Mouse (Mus musculus): ENCODE results near the gene Dazap1. TPM values are rescaled to one million over a fixed set of nuclear protein-coding genes. Genes with fewer than 3 reads are reported as not detected.

The Dazap1 gene
- polyA plus RNA-seq, 1 experiment from 2014 or later, result 55.6 TPM

- Histone ChIP-seq H3K9me3 (ENCODE audit: control insufficient read depth, low read length) (no peaks in the 10 kb centered on the region), H3K9ac (ENCODE audit: low read length) (peak overlapping the region; percentile 60), H3K36me3 (ENCODE audit: control insufficient read depth, insufficient read depth, low read length) (peaks cover 21% of the 10 kb centered on the region), H3K4me3 (ENCODE audit: low read depth, low read length) (peak overlapping the region; percentile 36), H3K4me1 (ENCODE audit: control insufficient read depth, insufficient read depth, low read length) (peaks cover 19% of the 10 kb centered on the region), H3K27me3 (ENCODE audit: control insufficient read depth, insufficient read depth, low read length) (no peaks in the 10 kb centered on the region), H3K27ac (replicated peaks; ENCODE audit: low read depth, low read length) (peak overlapping the region; percentile 10; the same call in 1 of the 2 replicates), H3K4me2 (ENCODE audit: low read depth, severe bottlenecking) (peak overlapping the region; percentile 76)
- DNase-seq (ENCODE audit: low spot score) (peak; percentile 40), ATAC-seq (ENCODE audit: insufficient number of reproducible peaks, low FRiP score, low TSS enrichment, low read depth) (no peak)
- WGBS, result 8% methylated on average over 19 of the region's 19 CpGs
Measured at GRCm38 (mm10) chr10:80259861-80260641, 1.2 kb upstream of the Dazap1 start.

GRCm38 (mm10) chr10:80261585-80261968 lies 291 bp downstream of the Dazap1 start:
- H3K27me3 ChIP-seq (ENCODE audit: control insufficient read depth, insufficient read depth, low read length), result no peaks in the 10 kb centered on the region
- ATAC-seq (ENCODE audit: insufficient number of reproducible peaks, low FRiP score, low TSS enrichment, low read depth) (peak; percentile 24), DNase-seq (ENCODE audit: low spot score) (peak; percentile 92)
- H3K4me3 ChIP-seq (ENCODE audit: low read depth, low read length), result peak overlapping the region; percentile 36
- H3K4me2 ChIP-seq (ENCODE audit: low read depth, severe bottlenecking), result peak overlapping the region; percentile 76
- no peaks in the 10 kb centered on the region for H3K9me3 ChIP-seq (ENCODE audit: control insufficient read depth, low read length)
- H3K36me3 ChIP-seq (ENCODE audit: control insufficient read depth, insufficient read depth, low read length), result peaks cover 12% of the 10 kb centered on the region
- peak overlapping the region; percentile 86 for H3K27ac ChIP-seq (replicated peaks; ENCODE audit: low read depth, low read length)
- peak overlapping the region; percentile 5; the same call in 1 of the 2 replicates for H3K9ac ChIP-seq (ENCODE audit: low read length)
- under 1% methylated on average over 14 of the region's 14 CpGs for WGBS
- H3K4me1 ChIP-seq (ENCODE audit: control insufficient read depth, insufficient read depth, low read length), result peaks cover 29% of the 10 kb centered on the region

GRCm38 (mm10) chr10:80262169-80262568 lies 883 bp downstream of the Dazap1 start:
- H3K4me1 ChIP-seq (ENCODE audit: control insufficient read depth, insufficient read depth, low read length), result peaks cover 33% of the 10 kb centered on the region
- 0 out of 2 replicates have a peak overlapping the region, but pooled peaks have one; percentile 8 for H3K4me3 ChIP-seq (ENCODE audit: low read depth, low read length)

GRCm38 (mm10) chr10:80262776-80263365 lies 1.6 kb downstream of the Dazap1 start:
- H3K27ac ChIP-seq (replicated peaks; ENCODE audit: low read depth, low read length), result no peak overlapping the region
- H3K27me3 ChIP-seq (ENCODE audit: control insufficient read depth, insufficient read depth, low read length), result no peaks in the 10 kb centered on the region
- WGBS, result 94% methylated on average over 10 of the region's 10 CpGs
- ATAC-seq (ENCODE audit: insufficient number of reproducible peaks, low FRiP score, low TSS enrichment, low read depth), result no peak
- peaks cover 6% of the 10 kb centered on the region; the same call in 1 of the 2 replicates for H3K36me3 ChIP-seq (ENCODE audit: control insufficient read depth, insufficient read depth, low read length)
- no peaks in the 10 kb centered on the region for H3K9me3 ChIP-seq (ENCODE audit: control insufficient read depth, low read length)
- H3K4me2 ChIP-seq (ENCODE audit: low read depth, severe bottlenecking), result no peak overlapping the region
- peaks cover 38% of the 10 kb centered on the region for H3K4me1 ChIP-seq (ENCODE audit: control insufficient read depth, insufficient read depth, low read length)
- H3K9ac ChIP-seq (ENCODE audit: low read length), result no peak overlapping the region
- no peak overlapping the region for H3K4me3 ChIP-seq (ENCODE audit: low read depth, low read length)
- no peak for DNase-seq (ENCODE audit: low spot score)

More at GRCm38 (mm10) chr10:80262169-80262568, 883 bp downstream of the Dazap1 start:
- H3K27me3 ChIP-seq (ENCODE audit: control insufficient read depth, insufficient read depth, low read length), result no peaks in the 10 kb centered on the region
- no peak overlapping the region; the same call in 1 of the 2 replicates for H3K27ac ChIP-seq (replicated peaks; ENCODE audit: low read depth, low read length)
- WGBS, result 74% methylated on average over 12 of the region's 12 CpGs
- no peak overlapping the region for H3K9ac ChIP-seq (ENCODE audit: low read length)
- peak overlapping the region; percentile 76; the same call in 1 of the 2 replicates for H3K4me2 ChIP-seq (ENCODE audit: low read depth, severe bottlenecking)
- ATAC-seq (ENCODE audit: insufficient number of reproducible peaks, low FRiP score, low TSS enrichment, low read depth), result no peak
- no peaks in the 10 kb centered on the region for H3K9me3 ChIP-seq (ENCODE audit: control insufficient read depth, low read length)
- H3K36me3 ChIP-seq (ENCODE audit: control insufficient read depth, insufficient read depth, low read length), result peaks cover 6% of the 10 kb centered on the region; the same call in 1 of the 2 replicates
- DNase-seq (ENCODE audit: low spot score), result no peak

- H3K9me3 ChIP-seq (ENCODE audit: control insufficient read depth, low read length), result no peaks in the 10 kb centered on the region
- WGBS, result 1% methylated on average over 81 of the region's 81 CpGs
- ATAC-seq (ENCODE audit: insufficient number of reproducible peaks, low FRiP score, low TSS enrichment, low read depth) (peak; percentile 40; the same call in 1 of the 2 replicates), DNase-seq (ENCODE audit: low spot score) (peak; percentile 98)
- no peak overlapping the region; the same call in 1 of the 2 replicates for H3K27ac ChIP-seq (replicated peaks; ENCODE audit: low read depth, low read length)
- H3K9ac ChIP-seq (ENCODE audit: low read length), result peak overlapping the region; percentile 90
- H3K36me3 ChIP-seq (ENCODE audit: control insufficient read depth, insufficient read depth, low read length), result peaks cover 6% of the 10 kb centered on the region; the same call in 1 of the 2 replicates
- H3K4me3 ChIP-seq (ENCODE audit: low read depth, low read length), result peak overlapping the region; percentile 59
- H3K4me2 ChIP-seq (ENCODE audit: low read depth, severe bottlenecking), result peak overlapping the region; percentile 86
- no peaks in the 10 kb centered on the region for H3K27me3 ChIP-seq (ENCODE audit: control insufficient read depth, insufficient read depth, low read length)
- peaks cover 36% of the 10 kb centered on the region for H3K4me1 ChIP-seq (ENCODE audit: control insufficient read depth, insufficient read depth, low read length)
Measured at GRCm38 (mm10) chr10:80264341-80265148, 3.3 kb downstream of the Dazap1 start.

- no peak for ATAC-seq (ENCODE audit: insufficient number of reproducible peaks, low FRiP score, low TSS enrichment, low read depth)
- Histone ChIP-seq H3K4me3 (ENCODE audit: low read depth, low read length) (peak overlapping the region; percentile 59), H3K4me2 (ENCODE audit: low read depth, severe bottlenecking) (peak overlapping the region; percentile 86), H3K9me3 (ENCODE audit: control insufficient read depth, low read length) (no peaks in the 10 kb centered on the region), H3K4me1 (ENCODE audit: control insufficient read depth, insufficient read depth, low read length) (peaks cover 30% of the 10 kb centered on the region), H3K27ac (replicated peaks; ENCODE audit: low read depth, low read length) (no peak overlapping the region), H3K27me3 (ENCODE audit: control insufficient read depth, insufficient read depth, low read length) (no peaks in the 10 kb centered on the region), H3K36me3 (ENCODE audit: control insufficient read depth, insufficient read depth, low read length) (peaks cover 9% of the 10 kb centered on the region; the same call in 1 of the 2 replicates), H3K9ac (ENCODE audit: low read length) (peak overlapping the region; percentile 90)
- under 1% methylated on average over 18 of the region's 18 CpGs for WGBS
- DNase-seq (ENCODE audit: low spot score), result no peak
Measured at GRCm38 (mm10) chr10:80265149-80265486, 3.8 kb downstream of the Dazap1 start.

GRCm38 (mm10) chr10:80270099-80270498 lies 8.8 kb downstream of the Dazap1 start:
- WGBS, result 98% methylated on average over 2 of the region's 2 CpGs
- ATAC-seq (ENCODE audit: insufficient number of reproducible peaks, low FRiP score, low TSS enrichment, low read depth), result no peak
- Histone ChIP-seq H3K9me3 (ENCODE audit: control insufficient read depth, low read length) (no peaks in the 10 kb centered on the region), H3K36me3 (ENCODE audit: control insufficient read depth, insufficient read depth, low read length) (peaks cover 23% of the 10 kb centered on the region; the same call in 1 of the 2 replicates), H3K9ac (ENCODE audit: low read length) (no peak overlapping the region), H3K27ac (replicated peaks; ENCODE audit: low read depth, low read length) (no peak overlapping the region), H3K4me3 (ENCODE audit: low read depth, low read length) (no peak overlapping the region), H3K4me2 (ENCODE audit: low read depth, severe bottlenecking) (no peak overlapping the region), H3K4me1 (ENCODE audit: control insufficient read depth, insufficient read depth, low read length) (peaks cover 21% of the 10 kb centered on the region), H3K27me3 (ENCODE audit: control insufficient read depth, insufficient read depth, low read length) (no peaks in the 10 kb centered on the region)
- no peak for DNase-seq (ENCODE audit: low spot score)

- WGBS, result 84% methylated on average over 6 of the region's 6 CpGs
- H3K9ac ChIP-seq (ENCODE audit: low read length), result no peak overlapping the region
- H3K4me1 ChIP-seq (ENCODE audit: control insufficient read depth, insufficient read depth, low read length), result peaks cover 17% of the 10 kb centered on the region
- ATAC-seq (ENCODE audit: insufficient number of reproducible peaks, low FRiP score, low TSS enrichment, low read depth), result no peak
- peaks cover 23% of the 10 kb centered on the region; the same call in 1 of the 2 replicates for H3K36me3 ChIP-seq (ENCODE audit: control insufficient read depth, insufficient read depth, low read length)
- no peak overlapping the region for H3K4me2 ChIP-seq (ENCODE audit: low read depth, severe bottlenecking)
- DNase-seq (ENCODE audit: low spot score), result no peak
- H3K27ac ChIP-seq (replicated peaks; ENCODE audit: low read depth, low read length), result no peak overlapping the region
- no peak overlapping the region for H3K4me3 ChIP-seq (ENCODE audit: low read depth, low read length)
- no peaks in the 10 kb centered on the region for H3K27me3 ChIP-seq (ENCODE audit: control insufficient read depth, insufficient read depth, low read length)
- no peaks in the 10 kb centered on the region for H3K9me3 ChIP-seq (ENCODE audit: control insufficient read depth, low read length)
Measured at GRCm38 (mm10) chr10:80270734-80271181, 9.5 kb downstream of the Dazap1 start.

Measured in limb, embryonic 11.5 days (tissue).